Mouse (Mus musculus): ENCODE measurements around the gene Dlg1. TPM values are rescaled to one million over a fixed set of nuclear protein-coding genes. Genes with fewer than 3 reads are reported as not detected.

Gene Dlg1
- polyA plus RNA-seq, 1 experiment, result 12.9 TPM

GRCm38 (mm10) chr16:31655531-31655930 is 7.7 kb upstream of the Dlg1 start:
- Histone ChIP-seq H3K36me3 (ENCODE audit: control insufficient read depth, insufficient read depth, low read length) (no peaks in the 10 kb centered on the region), H3K4me3 (ENCODE audit: control insufficient read depth, low read depth, low read length) (no peak overlapping the region), H3K27me3 (ENCODE audit: control insufficient read depth, insufficient read depth, low read length) (no peaks in the 10 kb centered on the region), H3K27ac (ENCODE audit: control insufficient read depth, insufficient read depth, low read depth, low read length) (no peak overlapping the region), H3K4me1 (ENCODE audit: control insufficient read depth, insufficient read depth, low read length) (peaks cover 7% of the 10 kb centered on the region)
- TF ChIP-seq CTCF (IDR thresholded peaks at IDR 0.05; ENCODE audit: control insufficient read depth, insufficient read depth, insufficient replicate concordance, low read depth, low read length) (no peak), POLR2A (IDR thresholded peaks at IDR 0.05; ENCODE audit: control insufficient read depth, low read depth, low read length) (no peak)

GRCm38 (mm10) chr16:31657502-31657901 is 5.7 kb upstream of the Dlg1 start:
- Histone ChIP-seq H3K4me1 (ENCODE audit: control insufficient read depth, insufficient read depth, low read length) (peaks cover 3% of the 10 kb centered on the region), H3K27me3 (ENCODE audit: control insufficient read depth, insufficient read depth, low read length) (no peaks in the 10 kb centered on the region), H3K36me3 (ENCODE audit: control insufficient read depth, insufficient read depth, low read length) (no peaks in the 10 kb centered on the region), H3K27ac (ENCODE audit: control insufficient read depth, insufficient read depth, low read depth, low read length) (no peak overlapping the region), H3K4me3 (ENCODE audit: control insufficient read depth, low read depth, low read length) (no peak overlapping the region)
- TF ChIP-seq CTCF (IDR thresholded peaks at IDR 0.05; ENCODE audit: control insufficient read depth, insufficient read depth, insufficient replicate concordance, low read depth, low read length) (no peak), POLR2A (IDR thresholded peaks at IDR 0.05; ENCODE audit: control insufficient read depth, low read depth, low read length) (no peak)

- H3K27me3 ChIP-seq (ENCODE audit: control insufficient read depth, insufficient read depth, low read length), result no peaks in the 10 kb centered on the region
- no peak overlapping the region for H3K4me3 ChIP-seq (ENCODE audit: control insufficient read depth, low read depth, low read length)
- peaks cover 8% of the 10 kb centered on the region for H3K4me1 ChIP-seq (ENCODE audit: control insufficient read depth, insufficient read depth, low read length)
- TF ChIP-seq POLR2A (IDR thresholded peaks at IDR 0.05; ENCODE audit: control insufficient read depth, low read depth, low read length) (no peak), CTCF (IDR thresholded peaks at IDR 0.05; ENCODE audit: control insufficient read depth, insufficient read depth, insufficient replicate concordance, low read depth, low read length) (no peak)
- H3K27ac ChIP-seq (ENCODE audit: control insufficient read depth, insufficient read depth, low read depth, low read length), result no peak overlapping the region
- H3K36me3 ChIP-seq (ENCODE audit: control insufficient read depth, insufficient read depth, low read length), result no peaks in the 10 kb centered on the region
Measured at GRCm38 (mm10) chr16:31658539-31659334, 4.5 kb upstream of the Dlg1 start.

GRCm38 (mm10) chr16:31659453-31659852 is 3.8 kb upstream of the Dlg1 start:
- Histone ChIP-seq H3K36me3 (ENCODE audit: control insufficient read depth, insufficient read depth, low read length) (no peaks in the 10 kb centered on the region), H3K4me3 (ENCODE audit: control insufficient read depth, low read depth, low read length) (no peak overlapping the region), H3K27ac (ENCODE audit: control insufficient read depth, insufficient read depth, low read depth, low read length) (no peak overlapping the region), H3K27me3 (ENCODE audit: control insufficient read depth, insufficient read depth, low read length) (no peaks in the 10 kb centered on the region), H3K4me1 (ENCODE audit: control insufficient read depth, insufficient read depth, low read length) (peaks cover 8% of the 10 kb centered on the region)
- no peak for TF ChIP-seq CTCF (IDR thresholded peaks at IDR 0.05; ENCODE audit: control insufficient read depth, insufficient read depth, insufficient replicate concordance, low read depth, low read length)
- no peak for TF ChIP-seq POLR2A (IDR thresholded peaks at IDR 0.05; ENCODE audit: control insufficient read depth, low read depth, low read length)

GRCm38 (mm10) chr16:31662556-31663378 is 476 bp upstream of the Dlg1 start:
- Histone ChIP-seq H3K27ac (ENCODE audit: control insufficient read depth, insufficient read depth, low read depth, low read length) (peak overlapping the region; percentile 80), H3K27me3 (ENCODE audit: control insufficient read depth, insufficient read depth, low read length) (no peaks in the 10 kb centered on the region), H3K4me1 (ENCODE audit: control insufficient read depth, insufficient read depth, low read length) (peaks cover 8% of the 10 kb centered on the region), H3K36me3 (ENCODE audit: control insufficient read depth, insufficient read depth, low read length) (no peaks in the 10 kb centered on the region; the same call in 1 of the 2 replicates), H3K4me3 (ENCODE audit: control insufficient read depth, low read depth, low read length) (peak overlapping the region; percentile 94)
- TF ChIP-seq POLR2A (IDR thresholded peaks at IDR 0.05; ENCODE audit: control insufficient read depth, low read depth, low read length) (no peak), CTCF (IDR thresholded peaks at IDR 0.05; ENCODE audit: control insufficient read depth, insufficient read depth, insufficient replicate concordance, low read depth, low read length) (no peak)

GRCm38 (mm10) chr16:31664287-31664597 is 999 bp downstream of the Dlg1 start:
- Histone ChIP-seq H3K27me3 (ENCODE audit: control insufficient read depth, insufficient read depth, low read length) (no peaks in the 10 kb centered on the region), H3K27ac (ENCODE audit: control insufficient read depth, insufficient read depth, low read depth, low read length) (peak overlapping the region; percentile 81), H3K4me3 (ENCODE audit: control insufficient read depth, low read depth, low read length) (peak overlapping the region; percentile 94), H3K36me3 (ENCODE audit: control insufficient read depth, insufficient read depth, low read length) (no peaks in the 10 kb centered on the region; the same call in 1 of the 2 replicates), H3K4me1 (ENCODE audit: control insufficient read depth, insufficient read depth, low read length) (peaks cover 8% of the 10 kb centered on the region)
- TF ChIP-seq CTCF (IDR thresholded peaks at IDR 0.05; ENCODE audit: control insufficient read depth, insufficient read depth, insufficient replicate concordance, low read depth, low read length), result no peak
- TF ChIP-seq POLR2A (IDR thresholded peaks at IDR 0.05; ENCODE audit: control insufficient read depth, low read depth, low read length), result no peak

GRCm38 (mm10) chr16:31672202-31672601 is 9.0 kb downstream of the Dlg1 start:
- Histone ChIP-seq H3K4me3 (ENCODE audit: control insufficient read depth, low read depth, low read length) (no peak overlapping the region), H3K27me3 (ENCODE audit: control insufficient read depth, insufficient read depth, low read length) (no peaks in the 10 kb centered on the region), H3K27ac (ENCODE audit: control insufficient read depth, insufficient read depth, low read depth, low read length) (no peak overlapping the region), H3K4me1 (ENCODE audit: control insufficient read depth, insufficient read depth, low read length) (no peaks in the 10 kb centered on the region), H3K36me3 (ENCODE audit: control insufficient read depth, insufficient read depth, low read length) (no peaks in the 10 kb centered on the region)
- TF ChIP-seq CTCF (IDR thresholded peaks at IDR 0.05; ENCODE audit: control insufficient read depth, insufficient read depth, insufficient replicate concordance, low read depth, low read length), result no peak
- no peak for TF ChIP-seq POLR2A (IDR thresholded peaks at IDR 0.05; ENCODE audit: control insufficient read depth, low read depth, low read length)
